Mouse (Mus musculus) hematopoietic stem cell, adult 5-6 weeks (primary cell): Measurements from ENCODE around the gene Nxn. TPM values are rescaled to one million over a fixed set of nuclear protein-coding genes. Genes with fewer than 3 reads are reported as not detected.

Experiments
- ATAC-seq, 2 experiments: fragments of 125-278 bp in 1 of 2; replicated peaks in 1 of 2; 2 replicates each; pipeline ENCODE4 v1.8.0; 2016 to 2017; ENCODE audit warnings: inconsistent platforms in 2 of 2, mild to moderate bottlenecking in 2 of 2, moderate number of reproducible peaks in 2 of 2, low read depth in 1 of 2, moderate TSS enrichment in 1 of 2; ENCODE audit not compliant: low FRiP score in 2 of 2, poor library complexity in 2 of 2, severe bottlenecking in 2 of 2, insufficient read depth in 1 of 2, low TSS enrichment in 1 of 2
- total RNA-seq: library from RNA; stranded (forward); fragments of 172-1452, 232-1000 nt; gene quantifications from 2 replicates; pipeline ENCODE4 v1.2.3, GENCODE M21; 2017

Nxn gene
- total RNA-seq, 1 experiment from 2014 or later, result 7.9 TPM

- peak; percentile 99 for ATAC-seq
Measured at GRCm38 (mm10) chr11:76406702-76407583, 8.0 kb upstream of the Nxn start, which contains the start of gene Timm22. TSS of gene Timm22 (plus strand) at chr11:76406952.

GRCm38 (mm10) chr11:76405626-76406264, 6.8 kb upstream of the Nxn start:
- ATAC-seq, result no peak

GRCm38 (mm10) chr11:76405113-76405512, 6.2 kb upstream of the Nxn start:
- ATAC-seq, result no peak

- ATAC-seq, result no peak
Measured at GRCm38 (mm10) chr11:76401398-76401797, 2.5 kb upstream of the Nxn start.

GRCm38 (mm10) chr11:76399587-76400330, 819 bp upstream of the Nxn start:
- peak in 1 of 2 experiments; percentile 22; a peak in 2 of 4 replicates for ATAC-seq

- no peak for ATAC-seq
Measured at GRCm38 (mm10) chr11:76398312-76398797, 585 bp downstream of the Nxn start.

GRCm38 (mm10) chr11:76397650-76398311, 1.2 kb downstream of the Nxn start:
- 0 out of 4 replicates have a peak, but pooled peaks of 1 of the 2 experiments have one; percentile 3 for ATAC-seq

GRCm38 (mm10) chr11:76392996-76393395, 5.9 kb downstream of the Nxn start:
- ATAC-seq, result no peak

- ATAC-seq, result no peak
Measured at GRCm38 (mm10) chr11:76392532-76392931, 6.4 kb downstream of the Nxn start.

- ATAC-seq, result no peak
Measured at GRCm38 (mm10) chr11:76388711-76389110, 10.2 kb downstream of the Nxn start.

- ATAC-seq, result no peak
Measured at GRCm38 (mm10) chr11:76387097-76387496, 11.8 kb downstream of the Nxn start.

- ATAC-seq, result no peak
Measured at GRCm38 (mm10) chr11:76385746-76386145, 13.2 kb downstream of the Nxn start.

GRCm38 (mm10) chr11:76385017-76385416, 13.9 kb downstream of the Nxn start:
- no peak for ATAC-seq

GRCm38 (mm10) chr11:76384307-76384706, 14.6 kb downstream of the Nxn start:
- no peak for ATAC-seq

GRCm38 (mm10) chr11:76382711-76383324, 16.1 kb downstream of the Nxn start:
- ATAC-seq, result no peak

GRCm38 (mm10) chr11:76381201-76381885, 17.6 kb downstream of the Nxn start:
- no peak for ATAC-seq
